Mouse (Mus musculus) liver, embryonic 14.5 days (tissue): ENCODE measurements around the gene Slc35c2. TPM values are rescaled to one million over a fixed set of nuclear protein-coding genes. Genes with fewer than 3 reads are reported as not detected.

Experiments
- ATAC-seq: fragments of 200-750 bp; cut with Nextera tagmentation; 2 replicates; pipeline ENCODE4 v1.8.0; 2017; ENCODE audit warnings: moderate number of reproducible peaks, mild to moderate bottlenecking, moderate library complexity; ENCODE audit not compliant: insufficient read depth
- DNase-seq, 3 experiments: peaks; one replicate each; pipeline ENCODE4 v3.0.0-alpha.2; 2012 to 2013; ENCODE audit warnings: low read depth in 3 of 3, low spot score in 3 of 3
- H3K27ac ChIP-seq: fragments of 300-500 bp; sonication (generic); 2 replicates; pipeline ENCODE4 v1.5.1; 2014; ENCODE audit warnings: moderate library complexity, mild to moderate bottlenecking, control low read depth, inconsistent platforms
- H3K27me3 ChIP-seq: fragments of 300-500 bp; sonication (generic); 2 replicates; pipeline ENCODE4 v1.6.1; 2014; ENCODE audit warnings: mild to moderate bottlenecking, low read length, moderate library complexity; ENCODE audit not compliant: control insufficient read depth, insufficient read depth
- H3K36me3 ChIP-seq: fragments of 300-500 bp; sonication (generic); replicated peaks from 2 replicates; pipeline ENCODE4 v1.6.1; 2014; ENCODE audit warnings: low read depth; ENCODE audit not compliant: control insufficient read depth, insufficient read depth
- H3K4me1 ChIP-seq, 2 experiments: fragments of 200-500 bp in 1 of 2; fragments of 300-500 bp in 1 of 2; sonication (generic) in 1 of 2; replicated peaks; 2 replicates each; pipeline ENCODE4 v1.6.1; 2012 to 2014; ENCODE audit warnings: antibody characterized with exemption in 1 of 2, inconsistent platforms in 1 of 2, low read length in 1 of 2; ENCODE audit not compliant: control insufficient read depth in 2 of 2, insufficient read depth in 2 of 2
- H3K4me2 ChIP-seq: fragments of 300-500 bp; sonication (generic); 2 replicates; pipeline ENCODE4 v1.6.1; 2014; ENCODE audit warnings: low read depth, mild to moderate bottlenecking, control low read depth, moderate library complexity
- H3K4me3 ChIP-seq, 2 experiments: fragments of 200-500 bp in 1 of 2; fragments of 300-500 bp in 1 of 2; sonication (generic) in 1 of 2; 2 replicates each; pipeline ENCODE4 v1.5.1; 2012 to 2014; ENCODE audit warnings: low read depth in 2 of 2, low read length in 2 of 2, mild to moderate bottlenecking in 2 of 2, control low read depth in 1 of 2, inconsistent platforms in 1 of 2, moderate library complexity in 1 of 2; ENCODE audit not compliant: insufficient read depth in 1 of 2
- H3K9ac ChIP-seq: fragments of 300-500 bp; sonication (generic); replicated peaks from 2 replicates; pipeline ENCODE4 v1.6.1; 2014; ENCODE audit warnings: mild to moderate bottlenecking, control low read depth, moderate library complexity
- H3K9me3 ChIP-seq: fragments of 300-500 bp; sonication (generic); 2 replicates; pipeline ENCODE4 v1.6.1; 2016; ENCODE audit warnings: low read length, mixed read lengths; ENCODE audit not compliant: control insufficient read depth
- CTCF ChIP-seq: IDR thresholded peaks from 2 replicates; pipeline ENCODE4 v1.5.1; 2016; ENCODE audit warnings: antibody characterized with exemption, low read depth, control low read depth
- EP300 ChIP-seq: IDR thresholded peaks from 2 replicates; pipeline ENCODE4 v1.6.1; 2016; ENCODE audit warnings: antibody characterized with exemption, low read depth
- WGBS: fragments of 180-500 bp; shearing (Covaris S2); extraction: QIAGEN DNeasy Blood & Tissue Kit; methylation state at CpG from one replicate; pipeline ENCODE4 v1.1.7; 2014; ENCODE audit not compliant: insufficient replicate concordance; 5-methylcytosine and 5-hydroxymethylcytosine counted together
- polyA plus RNA-seq, 2 experiments: library from polyadenylated mRNA; depleted of rRNA in 1 of 2; stranded (reverse) in 1 of 2; unstranded in 1 of 2; fragments of >200 nt; fragmentation: Nextera tagmentation in 1 of 2; extraction: Ambion mirVana in 1 of 2; gene quantifications; 2 replicates each; pipeline versions ENCODE4 v1.2.1 to v1.2.3; 2012 to 2014

The Slc35c2 gene
- polyA plus RNA-seq, 2 experiments, result 20.4 to 27.3 TPM

DNA sequence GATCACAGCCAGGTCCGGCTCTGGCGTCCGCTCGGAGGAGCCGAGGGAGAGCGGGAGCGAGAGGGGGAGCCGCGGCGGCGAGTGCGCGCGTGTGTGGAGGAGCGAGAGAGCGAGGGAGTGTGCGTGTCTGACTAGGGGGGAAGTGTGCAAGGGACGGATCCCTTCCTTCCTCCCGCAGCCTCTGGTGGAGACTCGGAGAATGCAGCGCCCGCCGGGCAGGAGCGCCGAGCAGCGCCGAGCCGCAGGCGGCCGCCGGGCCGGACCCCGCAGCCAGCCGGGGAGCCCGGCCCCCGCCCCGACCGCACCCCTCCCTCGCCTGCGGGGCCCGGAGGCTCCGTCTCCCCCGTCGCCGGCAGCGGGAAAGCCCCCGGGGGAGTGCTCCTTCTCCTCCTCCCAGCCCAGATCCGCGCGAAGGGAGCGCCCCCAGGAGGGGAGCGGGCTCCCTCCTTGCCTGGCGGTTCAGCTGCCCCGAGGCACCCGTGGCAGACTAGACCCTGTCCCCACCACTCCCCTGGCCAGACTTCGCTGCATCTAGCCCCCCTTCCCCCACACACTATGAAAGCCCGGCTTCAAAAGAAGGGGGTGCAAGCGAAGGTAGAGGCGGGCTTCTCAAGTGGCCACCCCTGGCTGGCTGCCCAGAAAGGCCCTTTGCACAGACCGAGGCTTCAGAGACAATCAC, 52.9 kb downstream of the Slc35c2 start, which contains the start of gene Cdh22:
Cdh22 (minus strand) TSS at position 241 of the 679 bp plus-strand sequence.
- Histone ChIP-seq H3K4me2 (peak within 1 kb of the TSS; percentile 45), H3K4me1 (no peaks in the 10 kb centered on the region), H3K27me3 (peaks cover 69% of the 10 kb centered on the region), H3K27ac (no peak within 1 kb of the TSS), H3K9ac (no peak within 1 kb of the TSS), H3K36me3 (no peaks in the 10 kb centered on the region), H3K9me3 (no peaks in the 10 kb centered on the region), H3K4me3 (peak within 1 kb of the TSS; percentile 16 to 17)
- TF ChIP-seq CTCF (peak; percentile 28; the same call in 1 of the 2 replicates), EP300 (no peak)
- ATAC-seq, result no peak
- 2% methylated on average over 55 of the region's 60 CpGs for WGBS
- no peak for DNase-seq

DNA sequence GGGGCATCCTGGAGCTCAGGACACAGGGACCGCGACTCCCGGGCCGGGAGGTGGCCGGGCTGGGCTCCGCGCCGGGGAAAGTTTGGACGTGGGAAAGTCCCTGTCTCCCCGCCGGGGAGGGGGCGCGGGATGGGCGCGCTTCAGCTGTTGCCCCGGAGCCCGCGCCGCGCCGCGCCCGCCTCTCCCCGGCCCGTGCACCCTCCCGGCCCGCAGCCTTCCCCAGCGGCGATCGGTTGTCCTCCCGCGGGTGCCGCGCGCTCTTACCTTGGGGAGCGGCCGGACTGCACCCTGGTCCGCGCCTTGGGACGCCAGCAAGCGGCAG, 53.4 kb downstream of the Slc35c2 start:
- peak overlapping the region; percentile 16 to 17 for H3K4me3 ChIP-seq
- H3K27me3 ChIP-seq, result peaks cover 64% of the 10 kb centered on the region
- no peak overlapping the region for H3K27ac ChIP-seq
- TF ChIP-seq EP300 (no peak), CTCF (no peak)
- H3K36me3 ChIP-seq, result no peaks in the 10 kb centered on the region
- no peaks in the 10 kb centered on the region for H3K4me1 ChIP-seq
- H3K4me2 ChIP-seq, result peak overlapping the region; percentile 45
- no peaks in the 10 kb centered on the region for H3K9me3 ChIP-seq
- WGBS, result under 1% methylated on average over 35 of the region's 41 CpGs
- DNase-seq (no peak), ATAC-seq (no peak)
- H3K9ac ChIP-seq, result no peak overlapping the region

DNA sequence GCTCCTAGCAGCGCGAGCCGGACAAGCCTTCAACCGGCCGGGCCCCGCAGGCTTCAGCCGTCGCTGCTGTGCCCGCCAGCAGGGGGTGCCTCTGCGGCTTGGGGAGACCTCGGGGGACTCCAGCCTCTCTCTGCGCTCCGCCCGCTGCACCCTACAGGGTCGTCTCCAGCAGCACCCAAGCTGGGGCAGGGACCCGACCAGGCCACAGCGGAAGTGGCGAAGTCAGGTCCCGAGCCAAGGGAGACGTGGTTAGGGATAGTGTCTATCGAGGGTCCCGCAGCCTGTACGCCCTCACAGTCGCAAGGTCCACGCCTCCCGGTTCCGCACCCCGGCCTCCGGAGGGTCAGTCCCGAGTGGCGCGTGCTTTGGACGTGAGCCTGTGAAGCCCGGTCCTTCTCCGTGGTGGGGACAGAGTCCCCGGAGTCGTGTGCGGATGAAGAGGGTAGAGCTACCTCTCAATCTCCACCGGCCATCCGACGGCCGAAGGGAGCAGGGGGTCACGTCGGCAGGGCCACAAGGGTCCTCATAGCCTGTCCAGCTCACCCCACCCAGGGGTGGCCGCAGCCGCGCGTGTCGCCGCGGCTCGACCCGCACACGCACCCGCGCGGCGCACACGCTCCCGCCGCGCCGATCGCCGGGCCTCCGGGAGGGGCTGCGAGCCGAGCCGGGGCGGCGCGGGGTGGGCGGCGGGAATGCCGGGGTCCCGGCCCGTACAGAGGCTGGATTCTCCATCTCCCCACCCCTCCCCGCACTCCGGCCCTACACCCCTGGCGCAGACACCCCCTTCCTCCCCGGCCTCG, 54.0 kb downstream of the Slc35c2 start:
- no peak for TF ChIP-seq EP300
- TF ChIP-seq CTCF, result peak; percentile 60
- H3K9ac ChIP-seq, result no peak overlapping the region
- no peaks in the 10 kb centered on the region for H3K4me1 ChIP-seq
- H3K4me3 ChIP-seq, result peak overlapping the region in 1 of 2 experiments; percentile 17; a peak in 2 of 4 replicates
- 2% methylated on average over 78 of the region's 82 CpGs for WGBS
- no peaks in the 10 kb centered on the region for H3K9me3 ChIP-seq
- H3K27me3 ChIP-seq, result peaks cover 61% of the 10 kb centered on the region
- ATAC-seq, result no peak
- no peak overlapping the region for H3K27ac ChIP-seq
- peak overlapping the region; percentile 45 for H3K4me2 ChIP-seq
- DNase-seq, result no peak
- no peaks in the 10 kb centered on the region for H3K36me3 ChIP-seq

DNA sequence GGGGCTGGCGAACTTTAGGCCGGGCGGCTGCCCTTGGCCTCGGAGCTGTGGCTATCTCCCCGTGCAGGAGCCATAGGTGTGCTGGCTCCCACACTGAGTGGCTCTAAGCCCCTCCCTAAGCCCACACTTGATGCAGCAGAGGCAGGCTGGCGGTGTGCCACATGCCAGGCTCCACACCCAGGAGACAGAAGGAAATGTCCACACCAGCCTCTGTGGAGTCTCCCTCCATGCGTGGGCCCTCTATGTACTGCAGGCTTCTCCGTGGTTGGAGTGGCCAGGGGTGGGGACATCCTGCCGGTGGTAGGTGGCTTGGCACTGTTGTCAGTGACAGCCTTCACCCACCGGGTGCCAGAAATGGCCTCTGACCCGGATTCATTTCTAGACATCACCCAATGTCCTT, 58.6 kb downstream of the Slc35c2 start:
- no peak overlapping the region for H3K27ac ChIP-seq
- 60% methylated on average over 11 of the region's 11 CpGs for WGBS
- TF ChIP-seq EP300, result no peak
- TF ChIP-seq CTCF, result no peak
- peaks cover 27% of the 10 kb centered on the region for H3K27me3 ChIP-seq
- H3K36me3 ChIP-seq, result no peaks in the 10 kb centered on the region
- no peaks in the 10 kb centered on the region for H3K4me1 ChIP-seq
- no peak for ATAC-seq
- no peak overlapping the region for H3K9ac ChIP-seq
- H3K4me3 ChIP-seq, result no peak overlapping the region
- H3K9me3 ChIP-seq, result no peaks in the 10 kb centered on the region
- no peak overlapping the region for H3K4me2 ChIP-seq
- no peak for DNase-seq

Other genes starting within 250 kb of the Slc35c2 start
- gene Cd40, start 232.2 kb downstream of the Slc35c2 start, polyA plus RNA-seq (2012; rRNA removed), result 1.9 and 2.4 TPM in 2 replicates
- 3.0 and 4.3 TPM in 2 replicates for gene Cd40, start 232.2 kb downstream of the Slc35c2 start, polyA plus RNA-seq (2014; fragmentation: Nextera tagmentation; extraction: Ambion mirVana)
- not detected in 2 replicates for gene 1700025C18Rik, start 197.1 kb downstream of the Slc35c2 start, polyA plus RNA-seq (2012; rRNA removed)
- not detected in 2 replicates for gene 1700025C18Rik, start 197.1 kb downstream of the Slc35c2 start, polyA plus RNA-seq (2014; fragmentation: Nextera tagmentation; extraction: Ambion mirVana)
- 0.02 TPM in 2 replicates for gene Cdh22, start 53.0 kb downstream of the Slc35c2 start, polyA plus RNA-seq (2012; rRNA removed)
- not detected in 2 replicates for gene Cdh22, start 53.0 kb downstream of the Slc35c2 start, polyA plus RNA-seq (2014; fragmentation: Nextera tagmentation; extraction: Ambion mirVana)
- 10.2 and 10.3 TPM in 2 replicates for gene Elmo2, start 38.6 kb upstream of the Slc35c2 start, polyA plus RNA-seq (2012; rRNA removed)
- 12.4 and 13.1 TPM in 2 replicates for gene Elmo2, start 38.6 kb upstream of the Slc35c2 start, polyA plus RNA-seq (2014; fragmentation: Nextera tagmentation; extraction: Ambion mirVana)
- 0.02 and 0.03 TPM in 2 replicates for gene Zfp663, start 80.9 kb upstream of the Slc35c2 start, polyA plus RNA-seq (2012; rRNA removed)
- 0.08 and 0.13 TPM in 2 replicates for gene Zfp663, start 80.9 kb upstream of the Slc35c2 start, polyA plus RNA-seq (2014; fragmentation: Nextera tagmentation; extraction: Ambion mirVana)
- gene Zfp334, start 100.4 kb upstream of the Slc35c2 start, polyA plus RNA-seq (2012; rRNA removed), result 0.66 and 0.73 TPM in 2 replicates
- 0.89 and 1.1 TPM in 2 replicates for gene Zfp334, start 100.4 kb upstream of the Slc35c2 start, polyA plus RNA-seq (2014; fragmentation: Nextera tagmentation; extraction: Ambion mirVana)
- gene Ocstamp, start 112.5 kb upstream of the Slc35c2 start, polyA plus RNA-seq (2012; rRNA removed), result 0.86 and 1.4 TPM in 2 replicates
- 2.1 and 2.7 TPM in 2 replicates for gene Ocstamp, start 112.5 kb upstream of the Slc35c2 start, polyA plus RNA-seq (2014; fragmentation: Nextera tagmentation; extraction: Ambion mirVana)
- 3.2 and 3.8 TPM in 2 replicates for gene Slc13a3, start 185.4 kb upstream of the Slc35c2 start, polyA plus RNA-seq (2012; rRNA removed)
- gene Slc13a3, start 185.4 kb upstream of the Slc35c2 start, polyA plus RNA-seq (2014; fragmentation: Nextera tagmentation; extraction: Ambion mirVana), result 5.7 and 7.7 TPM in 2 replicates
- gene Trp53rka, start 205.5 kb upstream of the Slc35c2 start, polyA plus RNA-seq (2012; rRNA removed), result 5.4 and 7.4 TPM in 2 replicates
- 7.8 and 8.8 TPM in 2 replicates for gene Trp53rka, start 205.5 kb upstream of the Slc35c2 start, polyA plus RNA-seq (2014; fragmentation: Nextera tagmentation; extraction: Ambion mirVana)
- 0.16 and 0.23 TPM in 2 replicates for gene Slc2a10, start 215.9 kb upstream of the Slc35c2 start, polyA plus RNA-seq (2012; rRNA removed)
- 0.13 and 0.16 TPM in 2 replicates for gene Slc2a10, start 215.9 kb upstream of the Slc35c2 start, polyA plus RNA-seq (2014; fragmentation: Nextera tagmentation; extraction: Ambion mirVana)